Mouse (Mus musculus): ENCODE measurements around the gene Anxa11. TPM values are rescaled to one million over a fixed set of nuclear protein-coding genes. Genes with fewer than 3 reads are reported as not detected.
A peak's percentile ranks its signal among the peaks of the same experiment; 100 is the strongest.
"Not testable (repeated sequence)": the region's sequence is repeated elsewhere in the genome, so short reads cannot be mapped to it uniquely, and the experiment has no call there.

Gene Anxa11
- polyA plus RNA-seq, 1 experiment from 2014 or later, result 4.3 TPM

DNA sequence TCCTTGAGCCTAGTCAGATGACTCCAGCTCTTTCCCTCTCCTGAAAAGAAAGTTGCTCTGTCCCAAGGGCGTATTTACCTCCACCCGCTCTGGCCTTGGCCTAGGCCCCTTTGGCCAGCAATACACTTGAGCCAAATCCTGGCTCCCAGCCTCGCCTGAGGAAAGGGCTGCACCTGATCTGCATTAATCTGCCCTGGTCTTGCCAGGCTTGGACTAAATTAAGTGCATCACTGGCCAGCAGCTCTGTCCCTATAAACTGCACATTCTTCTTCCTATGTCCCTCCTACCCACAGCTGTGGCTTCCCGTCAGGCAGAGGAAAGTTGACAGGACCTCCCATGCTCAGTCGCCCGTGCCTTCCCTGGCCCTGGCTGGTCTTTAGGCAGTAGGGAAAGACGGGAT, 36.1 kb upstream of the Anxa11 start:
- H3K4me1 ChIP-seq (replicated peaks; ENCODE audit: control insufficient read depth, insufficient read depth, low read length), result no peaks in the 10 kb centered on the region
- DNase-seq (ENCODE audit: low spot score), result no peak
- no peak overlapping the region for H3K27ac ChIP-seq (ENCODE audit: low read depth, low read length)
- no peaks in the 10 kb centered on the region for H3K27me3 ChIP-seq (ENCODE audit: control insufficient read depth, insufficient read depth, low read length)
- H3K9me3 ChIP-seq (ENCODE audit: control insufficient read depth, low read length), result no peaks in the 10 kb centered on the region
- WGBS, result 70% methylated on average over 7 of the region's 7 CpGs
- no peaks in the 10 kb centered on the region for H3K36me3 ChIP-seq (ENCODE audit: control insufficient read depth, insufficient read depth, low read length)
- H3K4me2 ChIP-seq (replicated peaks; ENCODE audit: low read depth, low read length), result no peak overlapping the region
- ATAC-seq (ENCODE audit: low FRiP score), result no peak
- no peak overlapping the region for H3K4me3 ChIP-seq (ENCODE audit: low read depth, low read length)
- H3K9ac ChIP-seq (ENCODE audit: low read depth, low read length), result no peak overlapping the region

GRCm38 (mm10) chr14:25806561-25806960, 35.4 kb upstream of the Anxa11 start:
- no peaks in the 10 kb centered on the region for H3K27me3 ChIP-seq (ENCODE audit: control insufficient read depth, insufficient read depth, low read length)
- H3K9ac ChIP-seq (ENCODE audit: low read depth, low read length), result no peak overlapping the region
- H3K4me1 ChIP-seq (replicated peaks; ENCODE audit: control insufficient read depth, insufficient read depth, low read length), result no peaks in the 10 kb centered on the region
- 90% methylated on average over 7 of the region's 7 CpGs for WGBS
- H3K36me3 ChIP-seq (ENCODE audit: control insufficient read depth, insufficient read depth, low read length), result no peaks in the 10 kb centered on the region
- H3K4me3 ChIP-seq (ENCODE audit: low read depth, low read length), result no peak overlapping the region
- ATAC-seq (ENCODE audit: low FRiP score) (no peak), DNase-seq (ENCODE audit: low spot score) (no peak)
- H3K27ac ChIP-seq (ENCODE audit: low read depth, low read length), result no peak overlapping the region
- no peak overlapping the region for H3K4me2 ChIP-seq (replicated peaks; ENCODE audit: low read depth, low read length)
- H3K9me3 ChIP-seq (ENCODE audit: control insufficient read depth, low read length), result no peaks in the 10 kb centered on the region

- not testable (repeated sequence) for H3K36me3 ChIP-seq (ENCODE audit: control insufficient read depth, insufficient read depth, low read length); DNase-seq (ENCODE audit: low spot score); H3K4me2 ChIP-seq (replicated peaks; ENCODE audit: low read depth, low read length); H3K9me3 ChIP-seq (ENCODE audit: control insufficient read depth, low read length); H3K27ac ChIP-seq (ENCODE audit: low read depth, low read length); H3K27me3 ChIP-seq (ENCODE audit: control insufficient read depth, insufficient read depth, low read length); H3K4me1 ChIP-seq (replicated peaks; ENCODE audit: control insufficient read depth, insufficient read depth, low read length); H3K4me3 ChIP-seq (ENCODE audit: low read depth, low read length); ATAC-seq (ENCODE audit: low FRiP score); H3K9ac ChIP-seq (ENCODE audit: low read depth, low read length)
- WGBS, result 61% methylated on average over 1 of the region's 1 CpGs
These were observed 30.9 kb upstream of the Anxa11 start for GRCm38 (mm10) chr14:25811026-25811425.

GRCm38 (mm10) chr14:25814140-25814539, 27.8 kb upstream of the Anxa11 start:
- ATAC-seq (ENCODE audit: low FRiP score) (no peak), DNase-seq (ENCODE audit: low spot score) (no peak)
- Histone ChIP-seq H3K27me3 (ENCODE audit: control insufficient read depth, insufficient read depth, low read length) (no peaks in the 10 kb centered on the region), H3K4me3 (ENCODE audit: low read depth, low read length) (no peak overlapping the region), H3K36me3 (ENCODE audit: control insufficient read depth, insufficient read depth, low read length) (no peaks in the 10 kb centered on the region), H3K4me1 (replicated peaks; ENCODE audit: control insufficient read depth, insufficient read depth, low read length) (no peaks in the 10 kb centered on the region), H3K4me2 (replicated peaks; ENCODE audit: low read depth, low read length) (no peak overlapping the region), H3K9ac (ENCODE audit: low read depth, low read length) (no peak overlapping the region), H3K9me3 (ENCODE audit: control insufficient read depth, low read length) (no peaks in the 10 kb centered on the region), H3K27ac (ENCODE audit: low read depth, low read length) (no peak overlapping the region)

DNA sequence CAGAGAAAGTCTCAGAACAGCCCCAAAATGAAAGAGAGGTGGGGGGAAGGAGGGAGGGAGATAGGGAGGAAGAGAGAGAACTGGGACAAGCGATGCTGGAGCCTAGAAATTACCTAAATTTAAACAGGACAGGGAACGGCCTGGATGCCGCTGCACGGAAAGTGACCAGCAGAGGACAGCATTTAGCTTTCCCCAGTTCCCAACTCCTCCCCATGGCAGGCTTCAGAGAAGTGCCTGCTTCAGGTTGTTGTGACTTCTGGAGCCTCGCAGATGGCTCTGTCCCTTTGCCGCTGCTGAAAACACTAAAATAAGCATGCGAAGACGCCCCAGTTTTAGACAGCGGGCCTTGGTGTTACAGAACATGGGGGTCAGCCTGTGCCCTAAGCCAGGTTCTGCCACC, 25.5 kb upstream of the Anxa11 start:
- no peaks in the 10 kb centered on the region for H3K36me3 ChIP-seq (ENCODE audit: control insufficient read depth, insufficient read depth, low read length)
- 11% methylated on average over 9 of the region's 9 CpGs for WGBS
- H3K9ac ChIP-seq (ENCODE audit: low read depth, low read length), result no peak overlapping the region
- H3K27me3 ChIP-seq (ENCODE audit: control insufficient read depth, insufficient read depth, low read length), result no peaks in the 10 kb centered on the region
- no peak overlapping the region for H3K27ac ChIP-seq (ENCODE audit: low read depth, low read length)
- H3K4me1 ChIP-seq (replicated peaks; ENCODE audit: control insufficient read depth, insufficient read depth, low read length), result no peaks in the 10 kb centered on the region
- H3K9me3 ChIP-seq (ENCODE audit: control insufficient read depth, low read length), result no peaks in the 10 kb centered on the region
- H3K4me3 ChIP-seq (ENCODE audit: low read depth, low read length), result no peak overlapping the region
- ATAC-seq (ENCODE audit: low FRiP score) (no peak), DNase-seq (ENCODE audit: low spot score) (peak; percentile 72)
- no peak overlapping the region for H3K4me2 ChIP-seq (replicated peaks; ENCODE audit: low read depth, low read length)

DNA sequence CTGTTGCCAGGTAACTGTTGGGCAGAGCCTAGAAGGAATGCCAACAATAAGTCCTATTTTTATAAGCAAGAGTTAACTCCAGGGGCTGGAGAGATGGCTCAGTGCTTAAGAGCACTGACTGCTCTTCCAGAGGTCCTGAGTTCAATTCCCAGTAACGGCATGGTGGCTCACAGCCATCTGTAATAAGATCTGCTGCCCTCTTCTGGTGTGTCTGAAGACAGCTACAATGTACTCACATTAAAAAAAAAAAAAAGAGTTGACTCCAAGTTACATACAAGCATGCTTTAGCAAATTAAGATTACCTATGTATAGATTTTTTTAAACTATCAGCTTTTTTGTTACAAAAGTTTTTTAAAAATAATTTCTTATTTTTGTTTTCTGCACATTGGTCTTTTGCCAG, 19.4 kb upstream of the Anxa11 start:
- WGBS, result 87% methylated on average over 1 of the region's 1 CpGs
- no peak overlapping the region for H3K9ac ChIP-seq (ENCODE audit: low read depth, low read length)
- DNase-seq (ENCODE audit: low spot score), result no peak
- no peak for ATAC-seq (ENCODE audit: low FRiP score)
- H3K27me3 ChIP-seq (ENCODE audit: control insufficient read depth, insufficient read depth, low read length), result no peaks in the 10 kb centered on the region
- H3K36me3 ChIP-seq (ENCODE audit: control insufficient read depth, insufficient read depth, low read length), result no peaks in the 10 kb centered on the region
- H3K4me3 ChIP-seq (ENCODE audit: low read depth, low read length), result no peak overlapping the region
- H3K4me2 ChIP-seq (replicated peaks; ENCODE audit: low read depth, low read length), result no peak overlapping the region
- no peaks in the 10 kb centered on the region for H3K4me1 ChIP-seq (replicated peaks; ENCODE audit: control insufficient read depth, insufficient read depth, low read length)
- H3K27ac ChIP-seq (ENCODE audit: low read depth, low read length), result no peak overlapping the region
- H3K9me3 ChIP-seq (ENCODE audit: control insufficient read depth, low read length), result no peaks in the 10 kb centered on the region

- no peak overlapping the region for H3K4me2 ChIP-seq (replicated peaks; ENCODE audit: low read depth, low read length)
- H3K9ac ChIP-seq (ENCODE audit: low read depth, low read length), result no peak overlapping the region
- 29% methylated on average over 5 of the region's 5 CpGs for WGBS
- H3K4me3 ChIP-seq (ENCODE audit: low read depth, low read length), result no peak overlapping the region
- no peaks in the 10 kb centered on the region for H3K27me3 ChIP-seq (ENCODE audit: control insufficient read depth, insufficient read depth, low read length)
- H3K27ac ChIP-seq (ENCODE audit: low read depth, low read length), result no peak overlapping the region
- ATAC-seq (ENCODE audit: low FRiP score) (no peak), DNase-seq (ENCODE audit: low spot score) (no peak)
- no peaks in the 10 kb centered on the region for H3K36me3 ChIP-seq (ENCODE audit: control insufficient read depth, insufficient read depth, low read length)
- H3K9me3 ChIP-seq (ENCODE audit: control insufficient read depth, low read length), result no peaks in the 10 kb centered on the region
- no peaks in the 10 kb centered on the region for H3K4me1 ChIP-seq (replicated peaks; ENCODE audit: control insufficient read depth, insufficient read depth, low read length)
These were observed 17.0 kb upstream of the Anxa11 start for GRCm38 (mm10) chr14:25824995-25825394.

DNA sequence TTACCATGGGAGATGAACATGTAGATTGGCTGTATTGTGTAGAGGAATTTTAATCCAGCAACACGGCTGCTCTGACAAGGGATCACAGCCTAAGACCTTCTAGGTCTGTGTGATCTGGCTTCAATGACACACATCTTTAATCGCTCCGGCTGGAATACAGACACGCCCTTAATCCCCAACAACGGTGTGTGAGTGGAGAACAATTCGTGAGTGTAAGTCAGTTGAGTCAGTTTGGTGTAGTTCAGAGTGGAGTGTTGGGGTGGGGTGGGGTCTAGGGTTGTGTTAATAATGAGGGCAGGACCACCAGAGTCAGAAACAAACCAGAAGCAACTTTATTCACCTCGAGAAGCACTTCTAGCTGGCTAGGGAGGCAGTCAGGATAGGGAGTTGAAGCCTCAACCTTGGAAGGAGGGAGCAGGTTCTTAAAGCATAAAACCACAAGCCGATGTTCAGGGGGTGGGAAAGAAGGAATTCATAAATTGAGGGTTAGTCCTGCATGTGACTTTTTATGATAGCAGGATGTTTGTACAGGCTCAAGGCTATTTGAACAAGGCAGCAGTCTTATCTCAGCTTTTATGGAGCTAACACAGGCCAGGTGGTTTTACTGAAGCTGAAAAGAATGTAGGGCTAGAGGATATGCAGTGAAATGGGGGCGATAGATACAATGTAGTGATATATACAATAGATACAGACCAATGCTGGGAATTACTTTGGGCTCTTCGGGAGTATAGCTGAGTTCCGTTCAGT, 15.9 kb upstream of the Anxa11 start:
- no peak overlapping the region for H3K27ac ChIP-seq (ENCODE audit: low read depth, low read length)
- H3K27me3 ChIP-seq (ENCODE audit: control insufficient read depth, insufficient read depth, low read length), result no peaks in the 10 kb centered on the region
- WGBS, result 87% methylated on average over 11 of the region's 11 CpGs
- no peak for ATAC-seq (ENCODE audit: low FRiP score)
- no peaks in the 10 kb centered on the region for H3K36me3 ChIP-seq (ENCODE audit: control insufficient read depth, insufficient read depth, low read length)
- no peaks in the 10 kb centered on the region for H3K9me3 ChIP-seq (ENCODE audit: control insufficient read depth, low read length)
- no peak overlapping the region for H3K9ac ChIP-seq (ENCODE audit: low read depth, low read length)
- no peak for DNase-seq (ENCODE audit: low spot score)
- H3K4me2 ChIP-seq (replicated peaks; ENCODE audit: low read depth, low read length), result no peak overlapping the region
- H3K4me1 ChIP-seq (replicated peaks; ENCODE audit: control insufficient read depth, insufficient read depth, low read length), result no peaks in the 10 kb centered on the region
- H3K4me3 ChIP-seq (ENCODE audit: low read depth, low read length), result no peak overlapping the region

- ATAC-seq (ENCODE audit: low FRiP score) (no peak), DNase-seq (ENCODE audit: low spot score) (no peak)
- Histone ChIP-seq H3K4me3 (ENCODE audit: low read depth, low read length) (no peak overlapping the region), H3K27ac (ENCODE audit: low read depth, low read length) (no peak overlapping the region), H3K9me3 (ENCODE audit: control insufficient read depth, low read length) (no peaks in the 10 kb centered on the region), H3K27me3 (ENCODE audit: control insufficient read depth, insufficient read depth, low read length) (no peaks in the 10 kb centered on the region), H3K36me3 (ENCODE audit: control insufficient read depth, insufficient read depth, low read length) (no peaks in the 10 kb centered on the region), H3K4me2 (replicated peaks; ENCODE audit: low read depth, low read length) (no peak overlapping the region), H3K4me1 (replicated peaks; ENCODE audit: control insufficient read depth, insufficient read depth, low read length) (no peaks in the 10 kb centered on the region), H3K9ac (ENCODE audit: low read depth, low read length) (no peak overlapping the region)
- WGBS, result 95% methylated on average over 2 of the region's 2 CpGs
These were observed 15.1 kb upstream of the Anxa11 start for GRCm38 (mm10) chr14:25826866-25827265.

Data from hindbrain, embryonic 11.5 days (tissue).